Mouse (Mus musculus) heart, adult 2 months (tissue): ENCODE measurements around the gene Socs7.

Source experiments
- CTCF ChIP-seq: fragments of 200-600 bp; IDR thresholded peaks from 2 replicates; pipeline ENCODE4 v1.8.1; 2022; ENCODE audit warnings: antibody characterized with exemption, mild to moderate bottlenecking, moderate library complexity
- POLR2A ChIP-seq: fragments of 200-500 bp; IDR thresholded peaks from 2 replicates; pipeline ENCODE4 v1.6.1; 2011; ENCODE audit warnings: mild to moderate bottlenecking, low read depth, low read length, control low read depth; ENCODE audit not compliant: insufficient read depth

DNA sequence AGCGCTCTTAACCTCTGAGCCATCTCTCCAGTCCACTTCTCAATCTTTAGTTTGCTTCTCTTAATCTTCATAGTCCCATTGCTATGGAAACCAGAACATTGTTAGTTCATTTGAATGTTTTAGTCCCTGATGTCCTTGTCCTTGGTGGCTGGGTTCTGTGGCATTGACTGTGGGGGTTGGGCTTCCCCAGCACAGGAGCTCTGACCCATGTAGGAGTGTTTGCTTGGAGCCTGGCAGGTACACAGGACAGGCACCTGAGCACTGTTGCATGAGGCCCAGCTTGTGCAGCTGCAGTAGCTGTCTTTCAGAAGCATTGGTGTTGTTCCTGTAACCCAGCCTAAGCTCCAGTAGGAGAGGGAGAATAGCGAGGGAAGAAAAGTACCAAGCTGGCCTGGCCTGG lies 25.5 kb downstream of the Socs7 start:
- no peak for TF ChIP-seq POLR2A
- no peak for TF ChIP-seq CTCF
